In the genomic region with DNA sequence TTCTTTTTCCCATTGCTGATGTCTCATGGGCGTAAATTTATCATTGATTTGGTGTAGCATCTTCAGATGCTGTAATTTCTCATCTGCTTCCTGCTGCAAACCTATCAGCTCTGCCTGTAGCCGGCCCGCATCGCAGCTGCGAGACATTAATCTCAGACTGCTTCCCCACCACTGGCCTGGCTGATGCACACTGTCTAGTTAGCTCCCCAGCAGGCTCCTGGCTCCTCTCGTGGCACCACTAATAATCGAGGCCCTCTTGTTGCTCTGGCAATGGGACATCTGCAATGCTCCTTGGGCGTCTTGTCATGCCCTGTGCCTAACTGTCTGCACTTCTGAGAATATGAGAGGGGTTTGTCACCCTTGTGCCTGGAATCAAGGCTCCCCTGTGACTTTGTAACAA, we compare ENCODE assay signal across 20 mouse cellular contexts.
DNase-seq lines count a peak whose midpoint lies in the region; ATAC-seq and TF ChIP-seq lines count a peak whose summit lies in the region.
"Had no signal": no experiment of that assay in that cellular context is flagged by ENCODE, and none has a peak within 500 bp of the region (broad histone marks: within the 10 kb centered on the region; RNA-seq: fewer than 3 reads in every experiment).

No protein-coding gene starts in this region.

- intact Hi-C loops in left cerebral cortex, postnatal 4 days (cut with DNase I): no loop called here

- H3K4me2 ChIP-seq in hindbrain, postnatal 0 days (ENCODE audit: low read depth, low read length): no peak overlapping the region
- H3K4me2 ChIP-seq in neural tube, embryonic 14.5 days (ENCODE audit: low read depth, low read length): no peak overlapping the region
- H3K4me2 ChIP-seq: embryonic facial prominence, embryonic 15.5 days; forebrain, embryonic 15.5 days; heart, embryonic 11.5 days; limb, embryonic 13.5 days; liver, embryonic 12.5 days; midbrain, embryonic 13.5 days had no signal

- ATAC-seq in hindbrain, postnatal 0 days: peak; percentile 63; the same call in 1 of the 2 replicates
- peak; percentile 71 for ATAC-seq in neural tube, embryonic 14.5 days (ENCODE audit: low read depth)
- ATAC-seq: activated CD4-positive, CD25-positive, alpha-beta regulatory T cell, adult 4 months; inflammation-experienced regulatory T-cells, adult 6 months; liver, embryonic 12.5 days; midbrain, embryonic 13.5 days had no signal

- 31% methylated on average over 8 of the region's 8 CpGs for WGBS in hindbrain, postnatal 0 days
- WGBS in neural tube, embryonic 14.5 days: 35% methylated on average over 8 of the region's 8 CpGs

- no peaks in the 10 kb centered on the region for H3K4me1 ChIP-seq in hindbrain, postnatal 0 days (ENCODE audit: insufficient read depth, low read length)
- H3K4me1 ChIP-seq in neural tube, embryonic 14.5 days (ENCODE audit: control insufficient read depth, insufficient read depth, low read length): 0 out of 2 replicates have a peak, but pooled peaks cover 7% of the 10 kb centered on the region
- H3K4me1 ChIP-seq: embryonic facial prominence, embryonic 15.5 days; limb, embryonic 13.5 days; liver, embryonic 12.5 days had no signal

- DNase-seq in cerebellum, postnatal 10 days: peak; percentile 65 to 80
- DNase-seq in cerebellum, adult 9-11 months: no peak
- peak; percentile 68 for DNase-seq in left cerebral cortex, postnatal 4 days
- DNase-seq in left cerebral cortex, adult 18-20 months (ENCODE audit: low spot score in 2 of 2): no peak
- peak; percentile 37 for DNase-seq in hindbrain, postnatal 0 days (ENCODE audit: low spot score)
- no peak for DNase-seq in layer of hippocampus, adult 2 months (ENCODE audit: low spot score in 2 of 2)
- DNase-seq in right cerebral cortex, postnatal 4 days: no peak
- DNase-seq: cerebellum, adult 9-10 months; gastrocnemius, postnatal 10 days; thymus, postnatal 14 days had no signal

- no peaks in the 10 kb centered on the region for H3K9me3 ChIP-seq in hindbrain, postnatal 0 days (ENCODE audit: low read length)
- no peaks in the 10 kb centered on the region for H3K9me3 ChIP-seq in neural tube, embryonic 14.5 days (ENCODE audit: control insufficient read depth, low read length)
- H3K9me3 ChIP-seq: embryonic facial prominence, embryonic 15.5 days; forebrain, embryonic 15.5 days; limb, embryonic 13.5 days; liver, embryonic 12.5 days; midbrain, embryonic 13.5 days had no signal

- no peak overlapping the region for H3K27ac ChIP-seq in hindbrain, postnatal 0 days
- H3K27ac ChIP-seq in neural tube, embryonic 14.5 days (ENCODE audit: low read depth, low read length): no peak overlapping the region
- no peak overlapping the region for H3K27ac ChIP-seq in layer of hippocampus, adult 2 months
- H3K27ac ChIP-seq: embryonic facial prominence, embryonic 15.5 days; forebrain, embryonic 15.5 days; kidney, postnatal 0 days; limb, embryonic 13.5 days; liver, embryonic 12.5 days; midbrain, embryonic 13.5 days had no signal

- H3K9ac ChIP-seq in hindbrain, postnatal 0 days (replicated peaks; ENCODE audit: low read length): no peak overlapping the region
- no peak overlapping the region for H3K9ac ChIP-seq in neural tube, embryonic 14.5 days (replicated peaks; ENCODE audit: low read depth, low read length)
- H3K9ac ChIP-seq: embryonic facial prominence, embryonic 15.5 days; forebrain, embryonic 15.5 days; limb, embryonic 13.5 days; liver, embryonic 12.5 days; midbrain, embryonic 13.5 days had no signal

- no peaks in the 10 kb centered on the region for H3K36me3 ChIP-seq in hindbrain, postnatal 0 days (ENCODE audit: insufficient read depth, low read length)
- H3K36me3 ChIP-seq in neural tube, embryonic 14.5 days (ENCODE audit: control insufficient read depth, insufficient read depth, low read length): no peaks in the 10 kb centered on the region
- H3K36me3 ChIP-seq: embryonic facial prominence, embryonic 15.5 days; forebrain, embryonic 15.5 days; limb, embryonic 13.5 days; liver, embryonic 12.5 days; midbrain, embryonic 13.5 days had no signal

- no peaks in the 10 kb centered on the region for H3K27me3 ChIP-seq in hindbrain, postnatal 0 days (ENCODE audit: insufficient read depth, low read length)
- no peaks in the 10 kb centered on the region for H3K27me3 ChIP-seq in neural tube, embryonic 14.5 days (ENCODE audit: control insufficient read depth, insufficient read depth, low read length)
- H3K27me3 ChIP-seq: embryonic facial prominence, embryonic 15.5 days; forebrain, embryonic 15.5 days; limb, embryonic 13.5 days; liver, embryonic 12.5 days; midbrain, embryonic 13.5 days had no signal

- no peak for TF ChIP-seq CTCF in hindbrain, postnatal 0 days (IDR thresholded peaks at IDR 0.05; ENCODE audit: low read depth)
- no peak for TF ChIP-seq CTCF in layer of hippocampus, adult 2 months (conservative IDR thresholded peaks at IDR 0.05)

- H3K4me3 ChIP-seq in hindbrain, postnatal 0 days (ENCODE audit: low read length): no peak overlapping the region
- no peak overlapping the region for H3K4me3 ChIP-seq in neural tube, embryonic 14.5 days (ENCODE audit: low read depth, low read length)
- no peak overlapping the region for H3K4me3 ChIP-seq in layer of hippocampus, adult 2 months
- H3K4me3 ChIP-seq: embryonic facial prominence, embryonic 15.5 days; forebrain, embryonic 15.5 days; limb, embryonic 13.5 days; liver, embryonic 12.5 days; midbrain, embryonic 13.5 days had no signal

Comparison
In these comparisons a context has a peak if more than half of its experiments do, and no peak if none do; other contexts are left out.
1. DNase-seq: peak in cerebellum, postnatal 10 days (2 of 2), left cerebral cortex, postnatal 4 days (single experiment) and hindbrain, postnatal 0 days (single experiment); none in cerebellum, adult 9-11 months (single experiment), left cerebral cortex, adult 18-20 months (0 of 2), layer of hippocampus, adult 2 months (0 of 2) and right cerebral cortex, postnatal 4 days (single experiment).